Mouse (Mus musculus) liver, embryonic 14.5 days (tissue): ENCODE measurements around the gene Bbs9. TPM values are rescaled to one million over a fixed set of nuclear protein-coding genes. Genes with fewer than 3 reads are reported as not detected.

Experiments
- ATAC-seq: fragments of 200-750 bp; cut with Nextera tagmentation; 2 replicates; pipeline ENCODE4 v1.8.0; 2017; ENCODE audit warnings: moderate number of reproducible peaks, mild to moderate bottlenecking, moderate library complexity; ENCODE audit not compliant: insufficient read depth
- DNase-seq, 3 experiments: peaks; one replicate each; pipeline ENCODE4 v3.0.0-alpha.2; 2012 to 2013; ENCODE audit warnings: low read depth in 3 of 3, low spot score in 3 of 3
- H3K27ac ChIP-seq: fragments of 300-500 bp; sonication (generic); 2 replicates; pipeline ENCODE4 v1.5.1; 2014; ENCODE audit warnings: moderate library complexity, mild to moderate bottlenecking, control low read depth, inconsistent platforms
- H3K27me3 ChIP-seq: fragments of 300-500 bp; sonication (generic); 2 replicates; pipeline ENCODE4 v1.6.1; 2014; ENCODE audit warnings: mild to moderate bottlenecking, low read length, moderate library complexity; ENCODE audit not compliant: control insufficient read depth, insufficient read depth
- H3K36me3 ChIP-seq: fragments of 300-500 bp; sonication (generic); replicated peaks from 2 replicates; pipeline ENCODE4 v1.6.1; 2014; ENCODE audit warnings: low read depth; ENCODE audit not compliant: control insufficient read depth, insufficient read depth
- H3K4me1 ChIP-seq, 2 experiments: fragments of 200-500 bp in 1 of 2; fragments of 300-500 bp in 1 of 2; sonication (generic) in 1 of 2; replicated peaks; 2 replicates each; pipeline ENCODE4 v1.6.1; 2012 to 2014; ENCODE audit warnings: antibody characterized with exemption in 1 of 2, inconsistent platforms in 1 of 2, low read length in 1 of 2; ENCODE audit not compliant: control insufficient read depth in 2 of 2, insufficient read depth in 2 of 2
- H3K4me2 ChIP-seq: fragments of 300-500 bp; sonication (generic); 2 replicates; pipeline ENCODE4 v1.6.1; 2014; ENCODE audit warnings: low read depth, mild to moderate bottlenecking, control low read depth, moderate library complexity
- H3K4me3 ChIP-seq, 2 experiments: fragments of 200-500 bp in 1 of 2; fragments of 300-500 bp in 1 of 2; sonication (generic) in 1 of 2; 2 replicates each; pipeline ENCODE4 v1.5.1; 2012 to 2014; ENCODE audit warnings: low read depth in 2 of 2, low read length in 2 of 2, mild to moderate bottlenecking in 2 of 2, control low read depth in 1 of 2, inconsistent platforms in 1 of 2, moderate library complexity in 1 of 2; ENCODE audit not compliant: insufficient read depth in 1 of 2
- H3K9ac ChIP-seq: fragments of 300-500 bp; sonication (generic); replicated peaks from 2 replicates; pipeline ENCODE4 v1.6.1; 2014; ENCODE audit warnings: mild to moderate bottlenecking, control low read depth, moderate library complexity
- H3K9me3 ChIP-seq: fragments of 300-500 bp; sonication (generic); 2 replicates; pipeline ENCODE4 v1.6.1; 2016; ENCODE audit warnings: low read length, mixed read lengths; ENCODE audit not compliant: control insufficient read depth
- CTCF ChIP-seq: IDR thresholded peaks from 2 replicates; pipeline ENCODE4 v1.5.1; 2016; ENCODE audit warnings: antibody characterized with exemption, low read depth, control low read depth
- EP300 ChIP-seq: IDR thresholded peaks from 2 replicates; pipeline ENCODE4 v1.6.1; 2016; ENCODE audit warnings: antibody characterized with exemption, low read depth
- WGBS: fragments of 180-500 bp; shearing (Covaris S2); extraction: QIAGEN DNeasy Blood & Tissue Kit; methylation state at CpG from one replicate; pipeline ENCODE4 v1.1.7; 2014; ENCODE audit not compliant: insufficient replicate concordance; 5-methylcytosine and 5-hydroxymethylcytosine counted together
- polyA plus RNA-seq, 2 experiments: library from polyadenylated mRNA; depleted of rRNA in 1 of 2; stranded (reverse) in 1 of 2; unstranded in 1 of 2; fragments of >200 nt; fragmentation: Nextera tagmentation in 1 of 2; extraction: Ambion mirVana in 1 of 2; gene quantifications; 2 replicates each; pipeline versions ENCODE4 v1.2.1 to v1.2.3; 2012 to 2014

Bbs9 gene
- polyA plus RNA-seq, 2 experiments, result 2.2 to 2.3 TPM

GRCm38 (mm10) chr9:22737893-22738292 is 262.4 kb downstream of the Bbs9 start:
- no peak for ATAC-seq
- no peaks in the 10 kb centered on the region for H3K27me3 ChIP-seq
- H3K27ac ChIP-seq, result no peak overlapping the region
- H3K4me3 ChIP-seq, result no peak overlapping the region
- H3K9ac ChIP-seq, result no peak overlapping the region
- DNase-seq, result no peak
- no peaks in the 10 kb centered on the region for H3K36me3 ChIP-seq
- 67% methylated on average over 6 of the region's 6 CpGs for WGBS
- H3K9me3 ChIP-seq, result no peaks in the 10 kb centered on the region
- H3K4me2 ChIP-seq, result no peak overlapping the region
- no peak for TF ChIP-seq CTCF
- no peaks in the 10 kb centered on the region for H3K4me1 ChIP-seq

GRCm38 (mm10) chr9:22738861-22739260 is 263.3 kb downstream of the Bbs9 start:
- Histone ChIP-seq H3K9ac (no peak overlapping the region), H3K4me3 (no peak overlapping the region), H3K36me3 (no peaks in the 10 kb centered on the region), H3K27ac (no peak overlapping the region), H3K27me3 (no peaks in the 10 kb centered on the region), H3K9me3 (no peaks in the 10 kb centered on the region), H3K4me2 (no peak overlapping the region), H3K4me1 (no peaks in the 10 kb centered on the region)
- ATAC-seq, result no peak
- 67% methylated on average over 3 of the region's 3 CpGs for WGBS
- no peak for DNase-seq
- TF ChIP-seq CTCF (no peak), EP300 (no peak)

GRCm38 (mm10) chr9:22741967-22742366 is 266.5 kb downstream of the Bbs9 start:
- TF ChIP-seq EP300 (no peak), CTCF (no peak)
- H3K9me3 ChIP-seq, result no peaks in the 10 kb centered on the region
- H3K4me1 ChIP-seq, result no peaks in the 10 kb centered on the region
- 90% methylated on average over 1 of the region's 1 CpGs for WGBS
- ATAC-seq (no peak), DNase-seq (no peak)
- no peaks in the 10 kb centered on the region for H3K27me3 ChIP-seq
- H3K4me2 ChIP-seq, result no peak overlapping the region
- no peak overlapping the region for H3K9ac ChIP-seq
- H3K36me3 ChIP-seq, result no peaks in the 10 kb centered on the region
- H3K4me3 ChIP-seq, result no peak overlapping the region
- H3K27ac ChIP-seq, result no peak overlapping the region

- no peak overlapping the region for H3K27ac ChIP-seq
- no peak overlapping the region for H3K9ac ChIP-seq
- no peak overlapping the region for H3K4me2 ChIP-seq
- no peaks in the 10 kb centered on the region for H3K9me3 ChIP-seq
- WGBS, result 55% methylated on average over 2 of the region's 2 CpGs
- H3K4me1 ChIP-seq, result no peaks in the 10 kb centered on the region
- DNase-seq, result no peak
- no peak for ATAC-seq
- no peak overlapping the region for H3K4me3 ChIP-seq
- H3K36me3 ChIP-seq, result no peaks in the 10 kb centered on the region
- TF ChIP-seq CTCF, result no peak
- no peak for TF ChIP-seq EP300
- H3K27me3 ChIP-seq, result no peaks in the 10 kb centered on the region
Measured at GRCm38 (mm10) chr9:22748617-22749016, 273.1 kb downstream of the Bbs9 start.

- ATAC-seq (no peak), DNase-seq (no peak)
- TF ChIP-seq EP300, result no peak
- no peak for TF ChIP-seq CTCF
- Histone ChIP-seq H3K27ac (no peak overlapping the region), H3K9me3 (no peaks in the 10 kb centered on the region), H3K27me3 (no peaks in the 10 kb centered on the region), H3K4me2 (no peak overlapping the region), H3K4me3 (no peak overlapping the region), H3K4me1 (no peaks in the 10 kb centered on the region), H3K9ac (no peak overlapping the region), H3K36me3 (no peaks in the 10 kb centered on the region)
- WGBS, result 70% methylated on average over 17 of the region's 17 CpGs
Measured at GRCm38 (mm10) chr9:22750779-22751545, 275.4 kb downstream of the Bbs9 start.
